Mouse (Mus musculus): ENCODE results near the gene Klk1b24. TPM values are rescaled to one million over a fixed set of nuclear protein-coding genes. Genes with fewer than 3 reads are reported as not detected.
"Not testable (repeated sequence)": the region's sequence is repeated elsewhere in the genome, so short reads cannot be mapped to it uniquely, and the experiment has no call there.

Klk1b24 gene
- total and polyA plus RNA-seq, 2 experiments from 2014 or later: not detected

- ATAC-seq (ENCODE audit: insufficient read depth, low read depth) (no peak), DNase-seq (ENCODE audit: low spot score) (no peak)
- Histone ChIP-seq H3K27ac (ENCODE audit: low read depth) (no peak overlapping the region), H3K4me3 (ENCODE audit: low read depth, low read length) (no peak overlapping the region), H3K4me1 (ENCODE audit: control insufficient read depth, insufficient read depth) (no peaks in the 10 kb centered on the region), H3K27me3 (ENCODE audit: control insufficient read depth, insufficient read depth, low read length) (0 out of 2 replicates have a peak, but pooled peaks cover 3% of the 10 kb centered on the region), H3K9ac (replicated peaks; ENCODE audit: low read depth, low read length) (no peak overlapping the region), H3K36me3 (replicated peaks; ENCODE audit: control insufficient read depth, insufficient read depth, low read length) (no peaks in the 10 kb centered on the region), H3K4me2 (ENCODE audit: low read depth, low read length) (no peak overlapping the region), H3K9me3 (replicated peaks; ENCODE audit: control insufficient read depth, low read length) (no peaks in the 10 kb centered on the region)
- WGBS: 72% methylated on average over 3 of the region's 3 CpGs
- TF ChIP-seq CTCF (IDR thresholded peaks at IDR 0.05; ENCODE audit: low read depth) (no peak), EP300 (IDR thresholded peaks at IDR 0.05; ENCODE audit: low read depth) (no peak)
Measured at GRCm38 (mm10) chr7:44208307-44208706, 20.3 kb downstream of the Klk1b24 start.

GRCm38 (mm10) chr7:44215645-44216044 lies 27.6 kb downstream of the Klk1b24 start, which contains the start of gene Klk1b5:
Klk1b5 (plus strand) TSS chr7:44215945.
- no peaks in the 10 kb centered on the region for H3K27me3 ChIP-seq (ENCODE audit: control insufficient read depth, insufficient read depth, low read length)
- H3K4me3 ChIP-seq (ENCODE audit: low read depth, low read length): no peak within 1 kb of the TSS
- H3K4me2 ChIP-seq (ENCODE audit: low read depth, low read length): no peak within 1 kb of the TSS
- 57% methylated on average over 1 of the region's 1 CpGs for WGBS
- TF ChIP-seq CTCF (IDR thresholded peaks at IDR 0.05; ENCODE audit: low read depth) (no peak), EP300 (IDR thresholded peaks at IDR 0.05; ENCODE audit: low read depth) (no peak)
- H3K27ac ChIP-seq (ENCODE audit: low read depth): no peak within 1 kb of the TSS
- no peak within 1 kb of the TSS for H3K9ac ChIP-seq (replicated peaks; ENCODE audit: low read depth, low read length)
- H3K4me1 ChIP-seq (ENCODE audit: control insufficient read depth, insufficient read depth): no peaks in the 10 kb centered on the region
- no peaks in the 10 kb centered on the region for H3K9me3 ChIP-seq (replicated peaks; ENCODE audit: control insufficient read depth, low read length)
- ATAC-seq (ENCODE audit: insufficient read depth, low read depth): no peak
- no peaks in the 10 kb centered on the region for H3K36me3 ChIP-seq (replicated peaks; ENCODE audit: control insufficient read depth, insufficient read depth, low read length)
- no peak for DNase-seq (ENCODE audit: low spot score)

GRCm38 (mm10) chr7:44221601-44222000 lies 33.6 kb downstream of the Klk1b24 start:
- H3K9me3 ChIP-seq (replicated peaks; ENCODE audit: control insufficient read depth, low read length); H3K36me3 ChIP-seq (replicated peaks; ENCODE audit: control insufficient read depth, insufficient read depth, low read length); DNase-seq (ENCODE audit: low spot score); H3K27ac ChIP-seq (ENCODE audit: low read depth); H3K27me3 ChIP-seq (ENCODE audit: control insufficient read depth, insufficient read depth, low read length); H3K4me3 ChIP-seq (ENCODE audit: low read depth, low read length); H3K9ac ChIP-seq (replicated peaks; ENCODE audit: low read depth, low read length); H3K4me2 ChIP-seq (ENCODE audit: low read depth, low read length); H3K4me1 ChIP-seq (ENCODE audit: control insufficient read depth, insufficient read depth); ATAC-seq (ENCODE audit: insufficient read depth, low read depth): not testable (repeated sequence)
- WGBS: 53% methylated on average over 8 of the region's 10 CpGs

- H3K27ac ChIP-seq (ENCODE audit: low read depth); DNase-seq (ENCODE audit: low spot score); H3K4me2 ChIP-seq (ENCODE audit: low read depth, low read length); H3K9me3 ChIP-seq (replicated peaks; ENCODE audit: control insufficient read depth, low read length); H3K36me3 ChIP-seq (replicated peaks; ENCODE audit: control insufficient read depth, insufficient read depth, low read length); H3K27me3 ChIP-seq (ENCODE audit: control insufficient read depth, insufficient read depth, low read length); H3K4me3 ChIP-seq (ENCODE audit: low read depth, low read length); H3K9ac ChIP-seq (replicated peaks; ENCODE audit: low read depth, low read length); H3K4me1 ChIP-seq (ENCODE audit: control insufficient read depth, insufficient read depth); ATAC-seq (ENCODE audit: insufficient read depth, low read depth): not testable (repeated sequence)
- 41% methylated on average over 6 of the region's 6 CpGs for WGBS
Measured at GRCm38 (mm10) chr7:44222335-44222734, 34.3 kb downstream of the Klk1b24 start.

GRCm38 (mm10) chr7:44225076-44225475 lies 37.0 kb downstream of the Klk1b24 start, which contains the start of gene Klk1:
Klk1 (plus strand) TSS chr7:44225360.
- ATAC-seq (ENCODE audit: insufficient read depth, low read depth) (no peak), DNase-seq (ENCODE audit: low spot score) (no peak)
- no peak within 1 kb of the TSS for H3K9ac ChIP-seq (replicated peaks; ENCODE audit: low read depth, low read length)
- H3K36me3 ChIP-seq (replicated peaks; ENCODE audit: control insufficient read depth, insufficient read depth, low read length): no peaks in the 10 kb centered on the region
- H3K4me2 ChIP-seq (ENCODE audit: low read depth, low read length): no peak within 1 kb of the TSS
- WGBS: 50% methylated on average over 1 of the region's 1 CpGs
- TF ChIP-seq EP300 (IDR thresholded peaks at IDR 0.05; ENCODE audit: low read depth) (no peak), CTCF (IDR thresholded peaks at IDR 0.05; ENCODE audit: low read depth) (no peak)
- no peaks in the 10 kb centered on the region for H3K9me3 ChIP-seq (replicated peaks; ENCODE audit: control insufficient read depth, low read length)
- no peak within 1 kb of the TSS for H3K4me3 ChIP-seq (ENCODE audit: low read depth, low read length)
- no peaks in the 10 kb centered on the region for H3K27me3 ChIP-seq (ENCODE audit: control insufficient read depth, insufficient read depth, low read length)
- H3K4me1 ChIP-seq (ENCODE audit: control insufficient read depth, insufficient read depth): no peaks in the 10 kb centered on the region
- H3K27ac ChIP-seq (ENCODE audit: low read depth): no peak within 1 kb of the TSS

GRCm38 (mm10) chr7:44235909-44236308 lies 47.9 kb downstream of the Klk1b24 start, which contains the start of gene Gm36864:
Gm36864 (plus strand) TSS chr7:44236177.
- no peak for ATAC-seq (ENCODE audit: insufficient read depth, low read depth)
- no peak for TF ChIP-seq EP300 (IDR thresholded peaks at IDR 0.05; ENCODE audit: low read depth)
- TF ChIP-seq CTCF (IDR thresholded peaks at IDR 0.05; ENCODE audit: low read depth): no peak

More at GRCm38 (mm10) chr7:44235909-44236308, 47.9 kb downstream of the Klk1b24 start, which contains the start of gene Gm36864:
- Histone ChIP-seq H3K4me1 (ENCODE audit: control insufficient read depth, insufficient read depth) (no peaks in the 10 kb centered on the region), H3K4me2 (ENCODE audit: low read depth, low read length) (no peak within 1 kb of the TSS), H3K27me3 (ENCODE audit: control insufficient read depth, insufficient read depth, low read length) (no peaks in the 10 kb centered on the region), H3K9ac (replicated peaks; ENCODE audit: low read depth, low read length) (no peak within 1 kb of the TSS), H3K4me3 (ENCODE audit: low read depth, low read length) (no peak within 1 kb of the TSS), H3K9me3 (replicated peaks; ENCODE audit: control insufficient read depth, low read length) (no peaks in the 10 kb centered on the region), H3K36me3 (replicated peaks; ENCODE audit: control insufficient read depth, insufficient read depth, low read length) (no peaks in the 10 kb centered on the region), H3K27ac (ENCODE audit: low read depth) (no peak within 1 kb of the TSS)
- DNase-seq (ENCODE audit: low spot score): no peak
- 36% methylated on average over 3 of the region's 3 CpGs for WGBS

Data from heart, postnatal 0 days (tissue).